8 mouse cellular contexts compared by ENCODE assay signal in genomic region chr1:125574219-125574618, GRCm38 (mm10). TPM values are rescaled to one million over a fixed set of nuclear protein-coding genes. Genes with fewer than 3 reads are reported as not detected.
DNase-seq lines count a peak whose midpoint lies in the region; ATAC-seq and TF ChIP-seq lines count a peak whose summit lies in the region.

No protein-coding gene starts in this region.

- TF ChIP-seq CTCF in liver, adult 2 months (IDR thresholded peaks at IDR 0.05; ENCODE audit: low read depth, low read length): peak; percentile 63
- peak; percentile 25; the same call in 1 of the 2 replicates for TF ChIP-seq CTCF in olfactory bulb, adult 2 months (IDR thresholded peaks at IDR 0.05; ENCODE audit: insufficient read depth, low read depth, low read length)

- no peak overlapping the region for H3K4me2 ChIP-seq in liver, embryonic 12.5 days
- H3K4me2 ChIP-seq in intestine, embryonic 16.5 days (ENCODE audit: low read depth, low read length): no peak overlapping the region
- H3K4me2 ChIP-seq in forebrain, embryonic 13.5 days: no peak overlapping the region

- no peaks in the 10 kb centered on the region for H3K27me3 ChIP-seq in liver, adult 2 months (ENCODE audit: control insufficient read depth, insufficient read depth, low read length)
- H3K27me3 ChIP-seq in liver, embryonic 12.5 days (replicated peaks): no peaks in the 10 kb centered on the region
- H3K27me3 ChIP-seq in intestine, embryonic 16.5 days (replicated peaks; ENCODE audit: control insufficient read depth, insufficient read depth, low read length): no peaks in the 10 kb centered on the region
- H3K27me3 ChIP-seq in forebrain, embryonic 13.5 days: no peaks in the 10 kb centered on the region

- no peak for ATAC-seq in liver, embryonic 12.5 days
- ATAC-seq in intestine, embryonic 16.5 days: no peak
- no peak for ATAC-seq in forebrain, embryonic 13.5 days

- no peak overlapping the region for H3K27ac ChIP-seq in liver, adult 2 months (replicated peaks; ENCODE audit: insufficient read depth, low read depth, low read length)
- H3K27ac ChIP-seq in liver, embryonic 12.5 days: no peak overlapping the region
- no peak overlapping the region for H3K27ac ChIP-seq in olfactory bulb, adult 2 months (ENCODE audit: insufficient read depth, low read depth, low read length)
- H3K27ac ChIP-seq in intestine, embryonic 16.5 days (ENCODE audit: low read length): no peak overlapping the region
- H3K27ac ChIP-seq in forebrain, embryonic 13.5 days: no peak overlapping the region

- no peaks in the 10 kb centered on the region for H3K9me3 ChIP-seq in liver, embryonic 12.5 days (replicated peaks)
- 0 out of 2 replicates have a peak, but pooled peaks cover 4% of the 10 kb centered on the region for H3K9me3 ChIP-seq in intestine, embryonic 16.5 days (ENCODE audit: control insufficient read depth, low read length)
- H3K9me3 ChIP-seq in forebrain, embryonic 13.5 days (replicated peaks): no peaks in the 10 kb centered on the region

- no peak overlapping the region for H3K4me3 ChIP-seq in liver, adult 2 months (ENCODE audit: insufficient read depth, low read depth, low read length)
- H3K4me3 ChIP-seq in liver, embryonic 12.5 days: no peak overlapping the region
- no peak overlapping the region for H3K4me3 ChIP-seq in olfactory bulb, adult 2 months (ENCODE audit: insufficient read depth, low read depth, low read length)
- no peak overlapping the region for H3K4me3 ChIP-seq in intestine, embryonic 16.5 days (ENCODE audit: low read length)
- H3K4me3 ChIP-seq in forebrain, embryonic 13.5 days: no peak overlapping the region

- H3K4me1 ChIP-seq in liver, adult 2 months (ENCODE audit: control insufficient read depth, insufficient read depth, low read length): no peaks in the 10 kb centered on the region
- no peaks in the 10 kb centered on the region for H3K4me1 ChIP-seq in liver, embryonic 12.5 days
- peaks cover 2% of the 10 kb centered on the region for H3K4me1 ChIP-seq in olfactory bulb, adult 2 months (ENCODE audit: control insufficient read depth, insufficient read depth, low read length)
- no peaks in the 10 kb centered on the region for H3K4me1 ChIP-seq in intestine, embryonic 16.5 days (ENCODE audit: control insufficient read depth, insufficient read depth, low read length)
- H3K4me1 ChIP-seq in forebrain, embryonic 13.5 days: no peaks in the 10 kb centered on the region

- DNase-seq in adrenal gland, postnatal 25 days: peak; percentile 6
- DNase-seq in adrenal gland, postnatal 4 days (ENCODE audit: low spot score in 2 of 2): no peak
- peak; percentile 27 for DNase-seq in liver, adult 2 months (ENCODE audit: extremely low read depth, low read depth, low spot score)
- peak; percentile 8 for DNase-seq in embryo, embryonic 10 days (ENCODE audit: low spot score)

- peaks cover 73% of the 10 kb centered on the region for H3K36me3 ChIP-seq in liver, adult 2 months (ENCODE audit: control insufficient read depth, insufficient read depth, low read length)
- H3K36me3 ChIP-seq in liver, embryonic 12.5 days: peaks cover 38% of the 10 kb centered on the region
- peaks cover 22% of the 10 kb centered on the region for H3K36me3 ChIP-seq in intestine, embryonic 16.5 days (ENCODE audit: control insufficient read depth, insufficient read depth, low read length)
- peaks cover 48% of the 10 kb centered on the region for H3K36me3 ChIP-seq in forebrain, embryonic 13.5 days (ENCODE audit: poor library complexity, severe bottlenecking)

- 45% methylated on average over 2 of the region's 2 CpGs for WGBS in liver, adult 2 months
- 48% methylated on average over 2 of the region's 2 CpGs for WGBS in liver, embryonic 12.5 days (ENCODE audit: insufficient replicate concordance)
- WGBS in olfactory bulb, adult 2 months: 87% methylated on average over 2 of the region's 2 CpGs
- 80% methylated on average over 2 of the region's 2 CpGs for WGBS in intestine, embryonic 16.5 days
- WGBS in forebrain, embryonic 13.5 days: 70% methylated on average over 2 of the region's 2 CpGs

- no peaks in the 10 kb centered on the region for H3K79me2 ChIP-seq in liver, adult 2 months (ENCODE audit: control insufficient read depth, insufficient read depth, low read length)

- TF ChIP-seq POLR2A in liver, adult 2 months (IDR thresholded peaks at IDR 0.05; ENCODE audit: extremely low read depth, insufficient read depth, low read length): no peak
- TF ChIP-seq POLR2A in olfactory bulb, adult 2 months (IDR thresholded peaks at IDR 0.05; ENCODE audit: insufficient read depth, low read depth, low read length): no peak

- H3K9ac ChIP-seq in liver, adult 2 months (ENCODE audit: low read depth, low read length): no peak overlapping the region
- H3K9ac ChIP-seq in liver, embryonic 12.5 days: no peak overlapping the region
- no peak overlapping the region for H3K9ac ChIP-seq in intestine, embryonic 16.5 days (ENCODE audit: low read depth, low read length)
- no peak overlapping the region for H3K9ac ChIP-seq in forebrain, embryonic 13.5 days

RNA-seq across cellular contexts. Expression of gene Slc35f5, which starts 13.8 kb away (rescaled TPM):
- 41.3 and 56.2 TPM in 2 replicates for total RNA-seq in adrenal gland, postnatal 25 days (2021)
- 10 to 100 TPM; 41.6 to 45.2 TPM for total RNA-seq in adrenal gland, postnatal 4 days (2021)
- total RNA-seq in liver, adult 2 months (2014; rRNA removed): 37.2 and 44.3 TPM in 2 replicates
- 21.5 and 24.5 TPM in 2 replicates for polyA plus RNA-seq in liver, adult 2 months (2012; rRNA removed)
- polyA plus RNA-seq in liver, embryonic 12.5 days (2016; fragmentation: Nextera tagmentation; extraction: Ambion mirVana): 20.7 and 22.0 TPM in 2 replicates
- not detected in 2 replicates for polyA plus RNA-seq in olfactory bulb, adult 2 months (2012; ENCODE audit: insufficient read depth, insufficient read length, low replicate concordance, missing spikeins)
- polyA plus RNA-seq in intestine, embryonic 16.5 days (2015; fragmentation: Nextera tagmentation; extraction: Ambion mirVana): 49.1 and 53.0 TPM in 2 replicates
- 22.1 and 24.3 TPM in 2 replicates for polyA plus RNA-seq in forebrain, embryonic 13.5 days (2015; fragmentation: Nextera tagmentation; extraction: Ambion mirVana)

Comparison
In these comparisons a context has a peak if more than half of its experiments do, and no peak if none do; other contexts are left out.
1. DNase-seq: peak in adrenal gland, postnatal 25 days (single experiment), liver, adult 2 months (single experiment) and embryo, embryonic 10 days (single experiment); none in adrenal gland, postnatal 4 days (0 of 2).
2. RNA of gene Slc35f5, which starts 13.8 kb away (polyA plus RNA-seq): 49.1 to 53.0 TPM in intestine, embryonic 16.5 days, 22.1 to 24.3 TPM in forebrain, embryonic 13.5 days, 21.5 to 24.5 TPM in liver, adult 2 months and 20.7 to 22.0 TPM in liver, embryonic 12.5 days; not detected in olfactory bulb, adult 2 months; every median in the first group is over 10 times any median in the second.